Comparison of ENCODE assay signal across 8 mouse cellular contexts in the genomic region with DNA sequence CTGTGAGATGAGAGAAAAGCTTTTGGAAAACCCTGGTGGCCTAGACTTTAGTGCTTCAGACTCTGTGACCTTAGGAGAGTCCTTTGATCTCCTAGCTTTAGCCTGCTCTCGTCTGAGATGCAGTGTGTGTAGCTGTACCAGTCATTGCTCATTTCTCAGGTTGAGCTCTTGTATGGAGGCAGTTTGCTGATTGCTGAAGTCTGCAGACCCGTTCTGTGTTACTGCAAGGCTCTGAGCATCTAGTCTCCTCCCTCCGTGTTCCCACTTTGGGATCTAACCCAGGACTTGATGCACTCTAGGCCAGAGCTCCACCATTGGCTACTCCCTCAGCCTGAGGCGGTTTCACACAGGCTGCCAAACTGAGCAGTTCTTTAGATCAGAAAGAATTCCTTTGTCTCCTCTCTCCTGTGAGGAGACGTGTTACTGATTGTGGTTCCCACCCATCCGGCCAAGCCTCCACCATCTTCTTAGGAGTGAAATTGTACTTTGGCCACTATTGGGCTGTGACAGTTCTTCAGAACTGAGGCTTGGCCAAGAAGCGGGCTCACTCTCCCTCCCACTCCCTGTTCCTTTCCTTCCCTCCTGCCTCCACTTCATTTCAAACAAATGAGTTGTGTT.
A peak's percentile ranks its signal among the peaks of the same experiment; 100 is the strongest.
DNase-seq lines count a peak whose midpoint lies in the region; ATAC-seq and TF ChIP-seq lines count a peak whose summit lies in the region.

No protein-coding gene starts in this region.

- ATAC-seq in embryonic facial prominence, embryonic 12.5 days (ENCODE audit: insufficient number of reproducible peaks, insufficient read depth, low FRiP score, low TSS enrichment), result no peak
- ATAC-seq in stomach, embryonic 14.5 days (ENCODE audit: insufficient number of reproducible peaks, insufficient read depth, low FRiP score, low read depth), result peak; percentile 23; the same call in 1 of the 2 replicates
- ATAC-seq in monocyte, adult 5-6 weeks (replicated peaks; ENCODE audit: insufficient number of reproducible peaks, low FRiP score, low TSS enrichment, poor library complexity, severe bottlenecking), result no peak

- peaks cover 21% of the 10 kb centered on the region for H3K4me1 ChIP-seq in embryonic facial prominence, embryonic 12.5 days
- peaks cover 15% of the 10 kb centered on the region; the same call in 1 of the 2 replicates for H3K4me1 ChIP-seq in stomach, embryonic 14.5 days (ENCODE audit: control insufficient read depth, insufficient read depth, low read length)

- no peak overlapping the region for H3K4me3 ChIP-seq in left cerebral cortex, adult 2 months
- no peak overlapping the region for H3K4me3 ChIP-seq in embryonic facial prominence, embryonic 12.5 days
- H3K4me3 ChIP-seq in stomach, embryonic 14.5 days (ENCODE audit: low read depth, low read length), result no peak overlapping the region

- H3K27me3 ChIP-seq in embryonic facial prominence, embryonic 12.5 days, result peaks cover 3% of the 10 kb centered on the region; the same call in 1 of the 2 replicates
- H3K27me3 ChIP-seq in stomach, embryonic 14.5 days (ENCODE audit: control insufficient read depth, insufficient read depth, low read length), result no peaks in the 10 kb centered on the region

- TF ChIP-seq CTCF in left cerebral cortex, adult 2 months (IDR thresholded peaks at IDR 0.05), result no peak

- no peaks in the 10 kb centered on the region for H3K36me3 ChIP-seq in embryonic facial prominence, embryonic 12.5 days
- no peaks in the 10 kb centered on the region for H3K36me3 ChIP-seq in stomach, embryonic 14.5 days (ENCODE audit: control insufficient read depth, insufficient read depth, low read length)

- no peak overlapping the region for H3K27ac ChIP-seq in left cerebral cortex, adult 2 months
- H3K27ac ChIP-seq in embryonic facial prominence, embryonic 12.5 days, result peak overlapping the region; percentile 4; the same call in 1 of the 2 replicates
- H3K27ac ChIP-seq in stomach, embryonic 14.5 days (ENCODE audit: low read length), result no peak overlapping the region

- WGBS in embryonic facial prominence, embryonic 12.5 days, result 25% methylated on average over 7 of the region's 7 CpGs
- WGBS in stomach, embryonic 14.5 days, result 53% methylated on average over 7 of the region's 7 CpGs

- no peaks in the 10 kb centered on the region for H3K9me3 ChIP-seq in embryonic facial prominence, embryonic 12.5 days
- H3K9me3 ChIP-seq in stomach, embryonic 14.5 days (ENCODE audit: control insufficient read depth, low read depth, low read length), result no peaks in the 10 kb centered on the region

- H3K9ac ChIP-seq in embryonic facial prominence, embryonic 12.5 days, result no peak overlapping the region
- H3K9ac ChIP-seq in stomach, embryonic 14.5 days (replicated peaks; ENCODE audit: low read depth, low read length), result no peak overlapping the region

- H3K4me2 ChIP-seq in embryonic facial prominence, embryonic 12.5 days (replicated peaks), result no peak overlapping the region
- no peak overlapping the region for H3K4me2 ChIP-seq in stomach, embryonic 14.5 days (replicated peaks; ENCODE audit: low read depth, low read length)

- DNase-seq in left cerebral cortex, postnatal 4 days, result peak; percentile 28
- no peak for DNase-seq in left cerebral cortex, adult 2 months (ENCODE audit: extremely low spot score in 1 of 2, low spot score in 2 of 2)
- peak; percentile 42 for DNase-seq in heart, postnatal 4 days
- DNase-seq in adrenal gland, postnatal 14 days, result no peak
- no peak for DNase-seq in right cerebral cortex, adult 2 months (ENCODE audit: low spot score in 2 of 2)

- intact Hi-C loops in left cerebral cortex, postnatal 4 days (cut with DNase I), result no loop called here
- intact Hi-C loops in left cerebral cortex, adult 2 months (cut with DNase I), result loop anchor here (5.0 kb wide), 1 partner anchor 34 kb away; no protein-coding TSS in a partner anchor

Comparison
In these comparisons a context has a peak if more than half of its experiments do, and no peak if none do; other contexts are left out.
1. DNase-seq: peak in left cerebral cortex, postnatal 4 days (single experiment) and heart, postnatal 4 days (single experiment); none in left cerebral cortex, adult 2 months (0 of 2), adrenal gland, postnatal 14 days (single experiment) and right cerebral cortex, adult 2 months (0 of 2).